Mouse (Mus musculus) ES-Bruce4 (cell line): Measurements from ENCODE around the gene Nbl1.

Source experiments
- CTCF ChIP-seq: IDR thresholded peaks from one replicate; pipeline ENCODE4 v1.8.1; 2011; ENCODE audit warnings: low read depth, low read length
- EP300 ChIP-seq: IDR thresholded peaks from 2 replicates; pipeline ENCODE4 v1.6.1; 2011; ENCODE audit warnings: low read depth, low read length; ENCODE audit not compliant: insufficient read depth

DNA sequence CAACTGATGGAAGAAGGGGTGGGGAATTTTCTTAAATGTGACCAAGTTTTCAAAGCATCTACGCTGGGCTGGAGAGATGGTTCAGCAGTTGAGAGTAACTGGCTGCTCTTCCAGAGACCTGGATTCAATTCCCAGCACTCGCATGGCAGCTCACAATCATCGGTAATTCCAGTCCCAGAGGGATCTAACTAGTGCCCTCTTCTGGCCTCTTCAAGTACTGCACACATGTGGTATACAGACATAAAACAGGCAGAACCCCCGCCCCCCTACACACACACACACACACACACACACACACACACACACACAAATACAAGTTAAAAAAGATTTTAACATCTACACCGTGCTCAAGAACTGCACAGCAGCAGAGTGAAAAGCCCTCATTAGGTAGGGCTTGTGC lies 22.9 kb upstream of the Nbl1 start:
- TF ChIP-seq CTCF (peak; percentile 38), EP300 (no peak)
